Mouse (Mus musculus) fat pad, adult 2 months (tissue): ENCODE measurements at regions not wholly inside any gene's neighbourhood (a gene's known extent, or its start where the extent isn't known, plus 50 kb on each side); places are given as distances from the start of the nearest gene placed in this dataset.
A peak's percentile ranks its signal among the peaks of the same experiment; 100 is the strongest.

Experiments used
- DNase-seq: peaks from one replicate; pipeline ENCODE4 v3.0.0-alpha.2; 2011; ENCODE audit warnings: low read depth, low spot score; ENCODE audit errors: extremely low read depth

DNA sequence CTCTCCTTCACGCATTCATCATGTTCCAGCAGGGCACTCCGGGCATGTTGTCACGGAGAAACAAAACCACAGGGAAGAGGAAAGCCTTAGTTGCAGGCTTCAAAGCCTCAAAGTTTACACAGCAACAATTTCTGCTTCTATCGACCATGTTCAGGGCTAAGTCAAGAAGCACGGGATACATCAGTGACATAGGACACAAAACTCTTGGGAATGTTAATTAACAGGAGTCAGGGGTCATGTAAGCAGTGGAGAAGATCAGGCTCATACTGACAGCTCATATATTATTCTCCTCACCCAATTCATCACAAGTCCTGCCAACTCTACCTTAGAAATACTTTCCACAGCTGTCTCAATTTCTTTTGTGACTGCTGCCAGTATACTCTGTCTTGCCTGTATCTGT is 133.0 kb upstream of the Btbd3 start:
- no peak for DNase-seq

DNA sequence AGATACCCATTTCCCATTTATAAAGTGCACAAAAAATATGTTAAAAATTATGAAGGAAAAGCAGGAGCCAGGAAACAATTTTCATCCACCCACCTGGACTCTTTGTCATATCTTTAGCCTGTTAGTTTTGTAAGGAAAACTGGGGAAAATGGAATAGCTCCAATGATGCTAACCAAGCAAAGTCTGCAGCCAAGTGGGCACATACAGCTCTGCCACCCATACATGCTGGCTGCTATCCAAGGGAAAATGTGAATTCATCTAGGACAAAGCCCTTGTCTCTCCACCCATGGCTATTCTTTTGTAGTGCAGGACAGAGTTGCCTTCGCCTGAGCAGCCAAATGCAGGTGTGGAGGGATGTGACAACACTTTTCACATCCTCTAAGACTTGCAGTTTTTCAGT is 135.5 kb upstream of the Btbd3 start:
- no peak for DNase-seq

DNA sequence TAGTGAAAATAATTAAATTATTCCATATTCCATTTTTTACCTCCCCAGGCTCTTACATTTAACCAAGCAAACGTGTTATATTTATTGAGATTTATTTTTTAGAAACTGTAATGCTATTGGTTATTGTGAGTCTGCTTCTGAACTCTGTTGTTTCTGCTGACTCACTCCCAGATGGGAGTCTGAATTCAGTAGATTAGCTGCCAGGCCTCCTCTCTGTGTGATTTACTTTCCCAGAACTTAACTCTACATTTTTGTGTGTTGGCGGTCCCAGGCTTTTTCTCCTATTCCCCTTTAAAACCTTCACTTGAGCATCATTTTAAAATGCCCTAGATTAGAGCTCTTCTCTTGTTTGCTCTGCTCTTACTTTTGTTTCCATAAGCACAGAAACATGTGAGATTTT is 136.2 kb upstream of the Btbd3 start:
- DNase-seq, result no peak

DNA sequence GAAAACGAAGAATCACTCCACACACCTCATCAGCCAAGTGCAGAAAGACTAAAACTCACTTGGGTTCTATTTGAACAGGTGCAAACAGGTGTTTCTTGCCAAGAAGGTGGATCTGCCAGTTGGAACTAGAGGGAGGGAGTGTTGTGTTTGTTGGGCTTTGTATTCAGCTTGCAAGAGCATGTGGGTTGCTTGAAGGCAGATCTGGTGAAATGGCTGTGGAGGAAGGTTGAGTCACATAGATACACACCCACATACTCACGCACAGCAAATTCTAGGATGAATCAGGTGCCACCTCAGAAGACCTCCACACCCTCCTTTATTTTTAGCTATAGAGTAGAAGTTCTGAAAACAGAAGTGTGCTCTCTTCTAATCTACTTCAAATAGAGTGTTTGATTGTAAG is 156.6 kb upstream of the Btbd3 start:
- DNase-seq, result peak; percentile 95

DNA sequence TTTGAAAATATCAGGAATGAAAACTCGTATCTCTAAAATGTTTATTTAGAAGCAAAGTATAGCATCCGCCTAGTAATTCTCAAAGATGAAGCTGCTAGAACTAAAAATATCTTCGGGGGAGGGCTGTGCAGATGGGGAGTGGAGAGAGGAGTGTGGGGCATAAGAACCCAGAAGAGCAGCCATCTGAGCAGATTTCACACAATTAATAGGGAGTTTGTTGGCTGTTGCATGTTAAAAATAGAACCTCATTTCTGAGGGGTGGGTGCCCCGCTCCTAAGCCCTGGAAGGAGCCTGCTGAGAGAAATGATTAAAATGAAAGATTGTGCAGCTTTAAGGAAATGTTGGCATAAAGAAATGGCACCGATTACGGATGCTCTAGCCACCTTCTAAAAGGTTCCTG is 171.0 kb upstream of the Btbd3 start:
- no peak for DNase-seq

DNA sequence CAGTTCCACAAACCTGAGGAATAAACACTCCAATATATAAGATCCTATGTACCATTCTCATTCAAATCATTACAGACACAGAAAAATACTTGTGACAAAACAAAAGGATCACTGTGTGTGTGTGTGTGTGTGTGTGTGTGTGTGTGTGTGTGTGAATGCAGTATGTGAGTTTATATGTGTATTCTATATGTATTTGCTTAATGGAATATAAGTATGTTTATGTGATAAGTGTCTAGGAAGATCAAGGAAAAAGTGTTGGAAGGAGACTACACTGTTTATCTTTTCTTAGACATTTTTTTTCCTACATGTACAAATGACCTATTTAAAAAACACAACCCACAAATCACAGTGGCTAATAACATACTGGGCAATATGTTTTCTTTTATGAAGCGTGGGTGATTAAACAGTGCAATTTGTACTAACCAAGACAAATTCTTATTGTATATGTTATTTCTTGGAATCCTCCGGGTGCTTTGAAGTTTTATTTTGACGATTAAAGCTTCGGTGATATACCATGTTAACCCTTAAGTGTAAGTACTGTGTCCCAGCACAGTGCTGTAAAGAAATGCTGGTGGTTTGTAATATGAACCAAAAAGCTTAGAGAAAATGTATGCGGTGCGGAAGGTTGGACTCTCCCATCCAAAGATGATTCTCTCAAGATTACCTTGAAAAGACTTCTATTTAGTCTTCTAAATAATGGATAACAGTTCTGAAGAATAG is 171.6 kb upstream of the Btbd3 start:
- no peak for DNase-seq

DNA sequence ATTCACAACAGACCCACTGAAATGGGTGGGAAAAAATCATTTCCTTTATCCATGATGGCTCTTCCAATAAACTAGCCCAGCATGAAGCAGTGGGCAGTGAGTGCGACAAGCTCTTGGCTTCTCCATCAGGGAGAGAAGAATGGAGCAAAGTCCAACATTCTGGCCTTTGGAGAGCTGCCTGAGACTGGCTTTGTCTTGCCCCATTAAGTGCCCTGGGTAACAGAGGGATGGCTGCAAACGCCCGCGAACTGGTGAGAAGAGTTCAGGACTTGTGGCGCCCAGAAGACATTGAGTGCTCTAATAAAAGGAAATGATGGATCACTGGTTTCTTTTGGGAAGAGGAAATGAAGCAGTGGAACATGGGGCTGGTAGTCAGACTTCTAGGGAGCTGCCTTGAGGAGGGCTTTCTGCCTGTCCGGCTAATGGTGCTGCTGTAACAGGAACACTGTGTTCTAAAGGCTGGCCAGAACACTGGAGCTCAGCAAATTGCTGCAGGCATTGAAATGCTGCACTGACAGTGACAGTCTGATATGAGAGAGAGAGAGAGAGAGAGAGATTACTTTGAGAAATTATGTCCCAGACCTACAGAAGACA is 182.2 kb upstream of the Btbd3 start:
- DNase-seq, result no peak

DNA sequence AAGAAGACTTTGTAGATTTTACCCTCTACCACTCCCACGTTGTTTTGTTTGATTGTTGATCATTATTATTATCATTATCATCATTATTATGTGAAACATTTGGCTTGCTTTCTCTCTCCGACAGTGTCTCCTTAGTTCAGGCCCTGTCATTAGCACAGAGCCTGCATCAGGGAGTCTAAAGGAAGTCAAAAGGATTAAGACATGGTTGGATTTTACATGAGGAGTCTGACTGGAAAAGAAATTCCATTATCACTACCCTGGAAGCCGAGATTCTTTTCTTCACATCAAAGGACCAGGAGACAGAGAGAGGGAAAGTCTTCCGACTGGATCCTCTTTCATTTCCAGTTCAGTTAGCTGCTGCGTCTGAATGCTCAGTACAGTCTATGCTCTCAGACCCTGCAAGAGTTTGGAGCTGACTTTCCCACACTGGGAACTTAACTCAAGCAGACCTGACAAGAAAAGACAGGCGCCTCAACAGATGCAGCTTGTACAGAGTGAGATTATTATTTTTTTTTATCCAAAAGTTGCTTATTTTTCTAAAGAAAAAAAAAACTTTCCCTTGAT is 184.1 kb upstream of the Btbd3 start:
- no peak for DNase-seq

DNA sequence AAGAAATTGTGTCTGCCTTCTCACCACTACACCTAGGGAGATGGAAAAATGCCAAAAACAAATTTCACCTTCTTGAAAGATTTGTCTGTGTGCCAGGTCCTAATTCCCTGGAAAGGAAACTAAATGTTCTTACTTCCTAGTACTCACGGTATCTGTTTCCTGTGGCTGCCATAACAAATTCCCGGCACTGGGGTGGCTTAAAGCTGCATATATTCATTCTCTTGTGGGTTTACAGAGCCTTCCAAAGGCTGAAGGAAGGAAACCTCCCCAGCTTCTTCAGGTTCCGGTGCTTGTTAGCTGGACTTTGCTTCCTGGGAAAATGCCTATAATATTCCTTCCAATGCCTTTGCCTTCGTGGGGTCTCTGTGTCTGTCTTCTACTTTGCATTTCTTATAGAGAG is 203.3 kb upstream of the Btbd3 start:
- DNase-seq, result no peak

DNA sequence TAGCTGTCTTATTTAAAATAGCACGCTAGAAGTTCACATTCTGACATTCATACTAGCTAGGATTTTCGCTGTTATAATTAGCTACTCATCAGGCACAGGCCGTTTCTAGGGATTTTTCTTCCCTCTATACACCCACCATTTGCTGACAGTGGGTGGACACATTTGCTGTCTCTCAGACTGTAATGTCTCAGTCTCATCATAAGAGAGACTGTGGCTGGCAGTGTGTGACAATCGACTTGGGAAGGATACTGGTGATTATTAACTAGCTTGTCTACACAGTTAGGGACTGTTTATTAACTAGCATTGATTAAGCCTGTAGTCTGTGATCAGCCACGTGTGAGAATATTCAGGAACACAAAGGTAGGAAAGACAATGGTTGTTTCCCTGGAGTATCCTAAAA is 208.0 kb upstream of the Btbd3 start:
- no peak for DNase-seq

DNA sequence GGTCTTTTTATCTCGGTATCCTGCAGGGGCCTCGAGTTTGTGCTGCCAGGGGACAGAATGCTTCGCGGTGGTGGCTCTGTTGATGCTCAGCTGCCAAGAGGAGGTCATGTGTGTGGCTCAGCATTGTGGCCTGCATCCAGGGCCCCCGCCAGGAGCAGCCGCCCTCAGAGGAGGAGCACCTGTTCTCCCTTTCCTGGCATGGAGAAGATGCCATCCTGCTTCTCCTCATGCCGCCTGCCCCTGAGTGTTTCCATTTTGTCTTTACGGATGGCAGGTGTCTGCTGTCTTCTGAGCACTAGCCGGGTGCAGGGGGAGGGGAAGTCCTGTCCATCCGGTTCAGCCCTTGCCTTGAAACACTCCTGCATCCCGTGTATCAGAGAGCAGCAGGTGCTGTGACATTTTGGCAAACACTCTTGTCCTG is 208.6 kb upstream of the Btbd3 start:
- DNase-seq, result no peak

DNA sequence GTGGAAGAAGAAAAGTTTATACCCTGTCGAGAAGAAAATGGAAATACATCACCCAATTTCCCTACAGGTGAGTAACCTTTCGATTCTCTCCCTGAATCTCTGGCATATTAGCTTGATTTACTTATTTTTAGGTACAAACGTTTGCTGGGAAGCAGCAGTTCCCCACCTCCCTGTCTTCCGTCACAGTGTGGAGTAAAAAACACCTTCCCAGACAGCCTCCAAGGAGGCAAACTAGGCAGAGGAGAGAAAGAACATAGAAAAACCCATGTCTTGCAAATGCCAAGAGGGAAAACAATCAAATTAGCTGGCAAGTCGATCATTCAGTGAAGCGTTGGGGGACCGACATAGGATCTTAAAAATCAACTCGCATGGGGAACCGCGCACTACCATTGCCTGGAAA is 209.0 kb upstream of the Btbd3 start:
- DNase-seq, result no peak

DNA sequence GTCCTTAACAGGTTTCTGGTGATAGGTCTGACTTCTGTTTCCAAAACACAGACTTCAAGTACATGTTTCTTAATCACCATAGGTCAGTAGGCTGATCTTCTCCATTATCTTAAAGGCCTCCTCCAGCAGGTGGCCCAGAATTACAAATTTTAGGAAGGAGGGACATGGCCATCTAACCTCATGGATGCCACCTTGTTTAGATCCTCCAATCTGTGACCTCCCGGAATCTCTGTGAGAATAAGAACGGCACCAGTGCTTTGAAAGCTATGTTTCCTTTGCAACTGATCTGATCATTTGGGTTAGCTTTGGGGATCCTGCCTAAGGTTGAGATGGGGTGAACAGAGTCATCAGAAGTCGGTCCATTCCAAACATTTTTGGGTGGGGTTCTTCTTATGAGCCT is 209.4 kb upstream of the Btbd3 start:
- DNase-seq, result no peak

DNA sequence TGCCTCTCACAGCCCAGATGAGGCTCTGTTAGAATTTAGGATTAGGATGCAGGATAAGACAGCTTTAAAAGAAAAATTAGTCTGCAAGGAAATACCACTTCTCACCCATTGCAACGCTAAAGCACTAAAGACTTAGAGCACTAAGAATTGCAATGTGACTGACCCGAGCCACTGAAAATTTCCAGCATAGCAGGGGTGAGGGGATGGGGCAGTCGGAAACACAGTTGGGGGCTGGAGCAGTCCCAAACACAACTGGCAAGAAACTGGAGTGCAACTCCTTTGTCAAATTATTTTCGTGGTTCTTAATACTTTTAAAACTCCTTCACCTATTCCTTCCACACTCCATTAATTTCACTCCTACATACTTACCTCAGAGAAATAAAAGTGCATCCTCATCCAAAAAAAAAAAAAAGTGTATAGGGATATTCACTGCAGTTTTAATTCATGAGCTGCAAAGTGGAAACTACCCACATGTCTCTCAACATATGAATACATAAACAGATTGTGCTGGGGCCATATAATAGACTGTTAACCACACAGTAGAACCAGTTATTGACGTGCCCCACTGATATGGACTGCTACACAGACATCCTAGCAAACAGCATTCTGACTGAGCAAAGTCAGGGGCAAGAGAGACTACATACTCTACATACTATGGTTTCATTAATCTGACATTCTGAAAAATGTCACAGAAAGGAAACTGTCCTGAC is 210.3 kb upstream of the Btbd3 start:
- DNase-seq, result no peak

DNA sequence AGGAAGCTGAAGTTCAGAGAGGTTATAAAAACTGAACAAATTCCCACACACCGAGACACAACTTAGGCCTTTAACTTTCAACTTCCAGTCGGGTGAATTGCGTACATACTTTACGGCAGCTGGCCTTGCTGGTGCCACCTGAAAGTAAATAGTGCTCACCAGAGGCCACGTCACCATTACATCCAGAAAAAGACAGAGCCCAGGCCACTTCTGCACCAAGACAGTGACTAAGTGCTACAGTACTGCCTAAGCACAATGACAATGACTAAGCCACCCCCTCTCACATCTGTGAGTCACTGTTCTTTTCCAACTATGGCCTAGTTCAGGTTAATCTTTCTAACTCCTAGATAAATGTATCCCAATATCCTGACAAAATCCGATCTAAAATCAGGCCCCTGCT is 215.7 kb upstream of the Btbd3 start:
- no peak for DNase-seq

DNA sequence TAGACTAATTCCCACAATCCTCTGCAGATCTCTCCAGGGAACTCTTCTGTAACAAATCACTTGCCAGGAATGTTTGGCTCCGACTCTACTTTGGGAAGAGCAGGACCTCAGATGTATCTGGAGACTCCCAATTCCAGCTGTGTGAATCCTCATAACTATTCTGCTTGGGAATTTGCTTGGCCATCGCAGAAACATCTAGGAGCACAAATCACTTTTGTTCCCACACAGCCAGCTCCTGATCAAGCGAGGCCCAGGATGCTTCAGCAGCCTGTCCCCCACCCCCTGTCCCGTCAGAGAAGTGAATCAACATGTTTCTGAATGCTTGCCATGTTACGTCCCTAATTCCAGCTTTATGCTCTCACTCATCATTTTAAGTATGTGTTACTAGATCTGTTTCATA is 216.1 kb upstream of the Btbd3 start:
- DNase-seq, result no peak

DNA sequence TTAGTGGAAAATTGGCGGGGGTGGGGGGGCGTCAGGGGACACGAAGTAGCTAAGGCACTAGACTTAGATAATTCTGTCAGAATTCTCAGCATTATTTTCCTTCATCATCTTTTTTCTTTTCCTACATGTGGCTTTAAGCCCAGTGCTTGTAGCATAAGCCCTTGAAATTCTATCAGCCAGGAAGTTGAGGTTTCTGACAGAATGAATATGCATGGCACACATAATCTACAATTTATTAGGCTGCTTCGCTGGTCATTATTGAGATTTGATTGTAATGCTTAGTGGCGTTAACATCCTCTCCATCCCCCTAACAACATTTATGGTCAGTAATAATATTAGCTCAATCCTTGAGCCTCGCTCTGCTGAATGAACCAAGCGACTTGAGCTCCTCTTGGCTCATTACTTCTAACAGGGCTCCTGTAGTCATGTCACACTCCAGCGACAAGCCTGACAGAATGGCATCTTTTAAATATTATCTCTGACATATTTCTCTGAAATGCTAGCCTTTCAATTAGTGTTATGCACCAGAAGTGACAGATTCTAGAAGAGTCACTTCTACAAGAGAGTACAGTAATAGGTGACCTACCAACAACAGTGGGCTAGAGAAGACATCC is 222.1 kb upstream of the Btbd3 start:
- no peak for DNase-seq

DNA sequence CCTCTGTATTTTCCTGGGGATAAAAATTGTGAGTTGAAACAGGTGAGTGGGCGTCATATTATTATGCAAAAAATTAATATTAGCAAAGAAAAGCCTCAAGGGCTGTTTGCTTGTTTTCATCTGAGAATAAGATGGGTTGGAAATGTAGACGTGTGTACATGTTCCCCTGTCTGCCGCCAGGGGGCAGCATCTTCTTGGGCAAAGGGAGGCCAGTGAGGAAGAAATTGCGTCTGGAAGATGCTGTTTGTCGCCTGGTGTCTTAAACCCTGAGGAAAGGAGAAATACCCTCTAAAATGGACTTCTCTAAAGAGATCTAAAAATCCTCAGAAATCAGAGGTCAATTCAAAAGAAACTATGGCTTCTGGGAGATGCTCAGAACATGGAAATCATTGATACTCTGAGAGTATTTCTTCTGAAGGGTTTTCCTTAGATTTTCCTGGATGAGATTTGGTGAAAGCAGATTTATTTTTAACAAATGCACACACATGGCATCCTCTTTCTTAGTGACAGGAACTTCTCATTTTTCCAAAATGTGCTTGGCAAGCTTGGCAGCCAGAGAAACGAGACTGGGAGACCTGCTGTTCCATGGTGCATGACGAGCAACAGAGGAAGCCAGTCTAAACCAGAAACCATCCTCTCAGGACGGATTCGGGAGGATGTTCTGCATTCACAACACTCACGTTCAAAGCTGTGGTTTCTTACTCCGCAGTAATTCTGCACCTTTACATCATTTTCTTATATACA is 222.8 kb upstream of the Btbd3 start:
- DNase-seq, result no peak

DNA sequence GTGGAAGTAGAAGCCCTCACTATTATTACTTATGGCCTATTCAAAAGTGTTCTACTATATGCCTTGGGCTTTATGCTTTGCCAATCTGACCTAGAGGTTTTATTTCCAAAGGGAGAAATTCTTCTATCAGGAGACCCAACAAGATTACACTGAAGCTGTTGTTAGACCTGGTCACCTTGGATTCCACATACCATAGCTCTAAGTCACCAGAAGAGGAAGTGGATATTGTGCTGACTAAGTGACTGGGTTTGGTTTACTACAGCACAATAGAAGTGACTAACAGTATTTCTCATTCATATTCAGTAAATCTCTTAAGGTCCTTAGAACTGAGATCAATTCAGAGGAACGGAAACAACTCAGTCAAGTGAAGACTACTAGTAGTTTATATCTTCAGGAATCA is 229.0 kb upstream of the Btbd3 start:
- no peak for DNase-seq

DNA sequence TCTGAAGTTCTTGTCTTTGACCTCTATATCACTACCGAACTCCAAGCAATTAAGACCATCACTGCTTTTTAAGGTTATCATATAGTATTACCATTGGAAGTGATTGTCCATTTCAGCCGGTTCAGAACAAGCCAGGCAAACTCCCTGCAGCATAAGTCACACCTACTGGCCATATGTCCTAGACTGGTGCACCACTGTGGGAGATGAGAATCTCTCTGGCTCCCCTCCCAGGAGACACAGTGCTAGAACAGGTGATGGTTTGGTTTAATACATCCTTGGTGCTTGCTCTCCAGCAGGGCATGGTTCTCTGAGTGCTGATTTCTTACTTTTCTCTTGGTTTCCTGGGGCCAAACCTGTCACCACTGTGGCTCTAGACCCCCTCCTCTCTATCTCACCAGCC is 232.8 kb upstream of the Btbd3 start:
- no peak for DNase-seq

DNA sequence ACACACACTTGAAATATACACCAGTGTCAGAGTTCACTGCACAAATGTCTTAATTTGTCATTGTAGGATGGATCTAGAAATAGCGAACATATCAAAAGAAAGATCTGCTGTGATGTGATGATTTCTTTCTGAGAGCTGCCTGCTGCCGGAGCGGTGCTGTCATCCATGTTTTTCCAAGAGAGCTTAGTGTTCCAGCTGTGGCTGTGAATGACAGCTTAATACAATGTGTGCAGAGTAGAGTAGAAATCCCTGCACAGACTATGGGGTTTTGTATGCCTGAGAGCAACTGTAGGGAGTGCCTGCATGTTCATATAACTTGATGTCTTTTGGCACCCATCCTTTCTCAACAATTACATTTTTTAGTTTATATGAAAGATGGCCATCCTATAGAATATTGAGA is 274.6 kb upstream of the Btbd3 start:
- no peak for DNase-seq
